ENCODE assay signal across 37 mouse cellular contexts in genomic region chr17:35692368-35692767, GRCm38 (mm10). TPM values are rescaled to one million over a fixed set of nuclear protein-coding genes. Genes with fewer than 3 reads are reported as not detected.
"Had no signal": no experiment of that assay in that cellular context is flagged by ENCODE, and none has a peak within 500 bp of the region (broad histone marks: within the 10 kb centered on the region; RNA-seq: fewer than 3 reads in every experiment).

No protein-coding gene starts in this region.

- DNase-seq: gastrocnemius, postnatal 14 days; heart, adult 11 months; heart, postnatal 10 days; heart, postnatal 4 days; kidney, adult 11 months; kidney, adult 2 months; kidney, adult 9 months; kidney, postnatal 14 days; kidney, postnatal 36 days; layer of hippocampus, adult 9-11 months; layer of hippocampus, postnatal 36 days; left cerebral cortex, postnatal 4 days had no signal

- H3K27ac ChIP-seq: heart, embryonic 10.5 days; hindbrain, embryonic 10.5 days; hindbrain, embryonic 12.5 days; hindbrain, embryonic 14.5 days; kidney, embryonic 15.5 days; kidney, postnatal 0 days; limb, embryonic 13.5 days; limb, embryonic 15.5 days; liver, embryonic 12.5 days; liver, embryonic 14.5 days had no signal

- H3K4me3 ChIP-seq: heart, embryonic 10.5 days; heart, embryonic 12.5 days; hindbrain, embryonic 10.5 days; hindbrain, embryonic 12.5 days; kidney, embryonic 15.5 days; limb, embryonic 13.5 days; limb, embryonic 15.5 days; liver, embryonic 12.5 days had no signal

- ATAC-seq: hindbrain, embryonic 16.5 days; intestine, embryonic 16.5 days; liver, embryonic 12.5 days had no signal

RNA-seq across cellular contexts. Expression of gene Mucl3, which starts 48.9 kb away (rescaled TPM):
- total RNA-seq: gastrocnemius, adult 18-20 months; gastrocnemius, adult 8-10 months; gastrocnemius, postnatal 14 days; gastrocnemius, postnatal 4 days; heart, adult 8-10 months; heart, postnatal 10 days; heart, postnatal 25 days; heart, postnatal 4 days; layer of hippocampus, adult 18-20 months; layer of hippocampus, postnatal 14 days; layer of hippocampus, postnatal 36 days; left cerebral cortex, adult 18-20 months; left cerebral cortex, adult 8-10 months; left cerebral cortex, postnatal 10 days; left cerebral cortex, postnatal 25 days; left cerebral cortex, postnatal 4 days; liver, adult 2 months had no signal
